Mouse (Mus musculus): ENCODE data around the gene Kbtbd6.
"Not testable (repeated sequence)": the region's sequence is repeated elsewhere in the genome, so short reads cannot be mapped to it uniquely, and the experiment has no call there.

Kbtbd6 gene

DNA sequence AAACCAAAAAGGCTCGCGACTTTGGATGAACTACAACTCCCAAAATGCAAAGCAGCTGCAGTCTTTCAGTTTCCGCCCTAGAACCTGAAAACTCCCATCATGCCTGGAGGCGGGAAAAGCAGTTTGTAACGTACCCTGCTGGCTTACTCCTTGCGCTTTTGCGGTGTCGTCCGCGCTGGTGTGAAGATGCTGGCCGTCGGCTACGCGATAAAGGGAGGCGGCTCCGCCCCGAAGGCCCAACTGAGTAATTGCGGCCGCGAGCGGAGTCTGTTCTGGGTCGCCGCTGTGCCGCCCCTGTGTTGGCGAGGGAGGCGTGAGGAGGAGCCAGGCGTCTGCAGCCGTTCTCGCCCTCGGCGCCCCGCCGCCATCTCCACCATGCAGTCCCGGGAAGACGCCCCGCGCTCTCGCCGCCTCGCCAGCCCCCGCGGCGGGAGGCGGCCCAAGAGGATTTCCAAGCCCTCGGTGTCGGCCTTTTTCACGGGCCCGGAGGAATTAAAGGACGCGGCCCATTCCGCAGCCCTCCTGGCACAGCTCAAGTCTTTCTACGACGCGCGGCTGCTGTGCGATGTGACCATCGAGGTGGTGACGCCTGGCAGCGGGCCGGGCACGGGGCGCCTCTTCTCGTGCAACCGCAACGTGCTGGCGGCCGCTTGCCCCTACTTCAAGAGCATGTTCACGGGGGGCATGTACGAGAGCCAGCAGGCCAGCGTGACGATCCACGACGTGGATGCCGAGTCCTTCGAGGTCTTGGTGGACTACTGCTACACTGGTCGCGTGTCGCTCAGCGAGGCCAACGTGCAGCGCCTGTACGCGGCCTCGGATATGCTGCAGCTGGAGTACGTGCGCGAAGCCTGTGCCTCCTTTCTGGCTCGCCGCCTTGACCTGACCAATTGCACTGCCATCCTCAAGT is at the start of gene Kbtbd6:
Gene Kbtbd6, plus strand, starts transcription at position 155 of the 910 bp plus-strand sequence.
- DNase-seq (ENCODE audit: low spot score in 2 of 2), result peak; percentile 84 to 89

DNA sequence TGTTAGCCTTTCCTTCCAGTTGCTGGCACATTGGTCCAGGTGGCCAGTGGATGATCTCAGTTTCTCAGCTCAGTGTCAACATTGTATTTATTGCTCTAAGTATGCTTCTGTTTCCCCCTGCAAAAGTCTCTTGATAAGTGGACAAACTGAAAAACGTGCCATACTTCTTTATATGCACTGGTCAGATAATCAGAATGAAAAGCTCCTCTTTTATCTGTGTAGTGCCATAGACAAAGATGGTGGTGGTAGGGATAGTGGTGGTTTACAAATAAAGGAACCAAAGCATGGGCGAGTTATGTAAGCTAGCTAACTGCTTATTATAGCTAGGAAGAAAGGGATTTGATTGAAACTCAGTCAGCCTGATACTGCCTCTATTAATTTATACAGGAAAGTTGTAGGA is 44.0 kb upstream of the Kbtbd6 start:
- no peak for DNase-seq (ENCODE audit: low spot score in 2 of 2)

DNA sequence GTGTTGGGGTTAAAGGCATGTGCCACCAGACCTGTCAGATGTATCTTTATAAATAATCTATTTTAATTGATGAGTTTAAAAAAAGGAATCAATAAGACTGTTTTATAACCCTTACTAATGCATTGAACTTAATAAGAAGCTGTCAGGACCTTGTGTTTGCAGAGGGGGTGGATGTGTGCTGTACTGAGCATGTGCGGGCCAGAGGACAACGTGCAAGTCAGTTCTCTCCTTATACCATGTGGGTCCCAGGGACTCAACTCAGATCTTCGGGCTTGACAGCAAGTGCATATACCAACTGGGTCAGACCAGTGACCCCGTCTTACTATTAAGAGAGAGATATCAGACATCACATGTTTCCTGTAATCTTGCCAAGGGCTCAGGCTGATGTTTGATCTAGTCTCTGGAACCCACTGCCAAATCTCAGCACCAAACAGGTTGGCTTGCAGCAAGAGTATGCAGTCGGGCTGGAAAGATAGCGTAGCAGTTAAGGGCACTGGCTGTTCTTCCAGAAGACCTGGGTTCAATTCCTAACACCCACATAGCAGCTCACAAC is 42.3 kb upstream of the Kbtbd6 start:
- no peak for DNase-seq (ENCODE audit: low spot score in 2 of 2)

DNA sequence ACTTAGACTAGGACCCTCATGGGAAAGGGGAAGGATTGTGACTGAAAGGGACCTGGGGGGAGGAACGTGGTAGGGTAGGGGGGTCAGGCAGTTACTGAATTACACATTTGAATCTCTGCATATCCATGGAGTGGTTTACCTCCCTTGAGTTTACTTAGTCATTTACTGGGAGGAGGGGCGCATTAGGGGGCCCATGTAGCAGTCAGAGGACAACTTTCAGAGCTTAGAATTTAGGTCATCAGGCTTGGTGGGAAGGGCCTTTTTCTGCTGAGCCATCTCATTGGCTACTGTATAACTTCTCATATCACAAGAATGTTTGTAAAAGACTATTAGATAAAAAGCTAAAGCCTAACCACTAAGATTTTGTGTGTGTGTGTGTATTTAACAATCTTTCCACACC is 41.0 kb upstream of the Kbtbd6 start:
- DNase-seq (ENCODE audit: low spot score in 2 of 2), result no peak

DNA sequence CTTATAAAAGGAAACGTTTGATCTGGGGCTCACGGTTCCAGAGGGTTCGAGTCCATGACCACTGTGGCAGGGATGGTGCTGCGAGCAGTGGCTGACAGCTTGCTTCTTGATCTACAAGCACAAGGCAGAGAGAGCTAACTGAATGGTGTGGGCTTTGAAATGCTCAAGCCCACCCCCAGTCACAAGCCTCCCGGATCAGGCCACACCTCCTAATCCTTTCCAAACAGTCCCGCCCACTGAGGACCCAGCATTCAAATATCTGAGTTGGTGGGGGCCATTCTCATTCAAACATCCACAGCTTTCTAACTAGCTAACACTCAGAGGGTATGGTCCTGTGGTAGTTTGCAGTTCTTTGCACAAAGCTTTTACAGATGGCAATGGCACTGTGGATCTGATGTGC is 38.5 kb upstream of the Kbtbd6 start:
- DNase-seq (ENCODE audit: low spot score in 2 of 2), result no peak

DNA sequence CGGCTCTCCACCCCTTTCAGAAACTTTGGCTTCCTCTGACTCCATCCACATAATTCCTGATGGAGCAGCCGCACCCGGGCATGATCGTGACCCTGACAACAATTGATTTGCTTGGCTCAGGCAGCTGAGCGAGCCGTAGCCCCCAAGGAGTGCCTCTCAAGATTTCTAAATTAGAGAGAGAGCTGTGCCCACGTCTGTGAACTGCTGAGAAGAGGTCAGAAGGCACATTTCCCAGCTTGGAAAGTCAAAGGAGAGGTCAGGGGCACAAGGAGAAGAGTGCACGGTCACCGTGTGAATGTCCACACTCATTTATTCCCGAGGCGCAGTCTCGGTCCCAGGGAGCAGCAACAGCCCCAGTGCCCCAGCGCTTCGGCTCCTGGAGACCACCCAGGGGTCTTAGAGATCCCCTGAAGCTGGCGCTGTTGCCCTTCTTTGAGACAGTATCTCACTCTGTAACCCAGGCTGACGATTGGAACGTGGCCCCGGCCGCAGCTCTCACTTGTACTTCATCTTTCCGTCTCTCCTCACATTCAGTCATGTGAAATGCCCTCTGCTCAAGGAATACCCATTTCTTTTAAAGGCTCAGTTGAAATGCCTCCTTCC is 31.5 kb upstream of the Kbtbd6 start:
- DNase-seq (ENCODE audit: low spot score in 2 of 2), result no peak

DNA sequence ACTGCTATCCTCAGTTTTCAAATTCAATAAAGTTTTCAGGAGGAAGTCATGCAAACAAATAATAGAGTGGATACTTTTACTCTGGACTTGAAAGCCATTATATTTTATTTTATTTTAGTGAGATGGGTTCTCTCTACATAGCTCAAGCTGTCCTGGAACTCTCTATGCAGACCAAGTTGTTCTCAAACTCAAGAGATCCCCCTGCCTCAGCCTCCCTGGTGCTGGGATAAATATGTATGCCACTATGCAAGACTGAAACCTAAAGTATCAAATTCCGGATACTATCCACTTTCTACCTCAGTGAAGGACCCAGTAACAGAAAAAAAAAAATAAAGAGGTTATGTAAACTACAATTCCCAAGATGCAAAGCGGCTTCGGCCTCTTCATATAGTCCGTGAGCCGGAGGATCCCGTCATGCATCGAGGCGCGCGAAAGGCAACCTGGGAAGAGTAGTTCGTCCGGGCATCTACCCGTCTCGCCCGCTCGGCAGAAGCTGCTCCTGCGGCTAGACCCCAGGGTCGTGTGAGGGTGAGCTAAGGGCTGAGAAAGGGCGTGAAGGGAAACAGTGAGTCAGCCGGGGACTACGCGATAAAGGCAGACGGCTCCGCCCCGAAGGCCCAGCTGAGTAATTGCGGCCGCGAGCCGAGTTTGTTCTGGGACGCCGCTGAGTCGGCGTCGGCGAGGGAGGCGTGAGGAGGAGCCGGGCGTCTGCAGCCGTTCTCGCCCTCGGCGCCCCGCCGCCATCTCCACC is 25.5 kb upstream of the Kbtbd6 start, which contains the start of gene Kbtbd7:
Gene Kbtbd7, plus strand, starts transcription at position 533 of the 751 bp plus-strand sequence.
- DNase-seq (ENCODE audit: low spot score in 2 of 2), result peak; percentile 92 to 96

DNA sequence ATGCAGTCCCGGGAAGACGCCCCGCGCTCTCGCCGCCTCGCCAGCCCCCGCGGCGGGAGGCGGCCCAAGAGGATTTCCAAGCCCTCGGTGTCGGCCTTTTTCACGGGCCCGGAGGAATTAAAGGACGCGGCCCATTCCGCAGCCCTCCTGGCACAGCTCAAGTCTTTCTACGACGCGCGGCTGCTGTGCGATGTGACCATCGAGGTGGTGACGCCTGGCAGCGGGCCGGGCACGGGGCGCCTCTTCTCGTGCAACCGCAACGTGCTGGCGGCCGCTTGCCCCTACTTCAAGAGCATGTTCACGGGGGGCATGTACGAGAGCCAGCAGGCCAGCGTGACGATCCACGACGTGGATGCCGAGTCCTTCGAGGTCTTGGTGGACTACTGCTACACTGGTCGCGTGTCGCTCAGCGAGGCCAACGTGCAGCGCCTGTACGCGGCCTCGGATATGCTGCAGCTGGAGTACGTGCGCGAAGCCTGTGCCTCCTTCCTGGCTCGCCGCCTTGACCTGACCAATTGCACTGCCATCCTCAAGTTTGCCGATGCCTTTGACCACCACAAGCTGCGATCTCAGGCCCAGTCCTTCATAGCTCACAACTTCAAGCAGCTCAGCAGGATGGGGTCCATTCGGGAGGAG is 24.8 kb upstream of the Kbtbd6 start:
- not testable (repeated sequence) for DNase-seq (ENCODE audit: low spot score in 2 of 2)

DNA sequence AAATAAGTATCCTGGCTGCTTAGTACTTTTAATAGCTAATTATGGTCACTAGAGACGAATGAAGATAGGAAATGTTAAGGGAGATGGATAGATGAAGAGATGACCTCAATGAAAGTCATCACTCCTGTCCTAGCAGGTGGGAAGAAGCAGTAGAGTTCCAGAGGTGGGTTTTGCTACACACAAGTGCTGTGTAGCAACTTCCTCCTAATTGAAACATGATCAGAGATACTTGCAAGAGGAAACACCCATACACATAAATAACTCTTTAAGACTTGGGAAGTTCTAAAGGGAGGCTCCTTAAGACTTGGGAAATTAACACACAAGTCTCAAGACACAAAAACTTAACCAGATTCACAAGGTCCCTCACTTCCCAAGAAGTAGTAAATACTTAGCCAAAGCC is 17.6 kb upstream of the Kbtbd6 start:
- no peak for DNase-seq (ENCODE audit: low spot score in 2 of 2)

DNA sequence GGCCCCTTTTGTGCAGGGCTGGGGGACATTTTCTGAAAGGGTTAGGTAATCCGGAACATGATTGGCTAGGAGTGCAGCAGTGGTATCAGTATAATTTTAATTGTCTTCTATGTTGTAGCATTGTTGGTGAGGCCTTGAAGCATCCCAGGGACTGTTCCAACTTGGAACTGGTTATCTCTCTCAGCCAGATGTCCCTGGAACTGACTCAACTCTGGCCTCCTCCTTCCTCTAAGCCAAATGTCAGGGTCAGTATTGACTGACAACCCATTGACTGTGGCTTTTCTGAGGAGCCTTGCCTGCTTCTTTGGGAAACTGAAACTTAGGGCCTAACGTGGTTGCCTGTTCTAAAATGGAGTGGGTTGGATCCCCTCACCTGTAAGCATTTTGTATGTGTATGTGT is 11.0 kb upstream of the Kbtbd6 start:
- peak in 1 of 2 experiments; percentile 30 for DNase-seq (ENCODE audit: low spot score in 2 of 2)

DNA sequence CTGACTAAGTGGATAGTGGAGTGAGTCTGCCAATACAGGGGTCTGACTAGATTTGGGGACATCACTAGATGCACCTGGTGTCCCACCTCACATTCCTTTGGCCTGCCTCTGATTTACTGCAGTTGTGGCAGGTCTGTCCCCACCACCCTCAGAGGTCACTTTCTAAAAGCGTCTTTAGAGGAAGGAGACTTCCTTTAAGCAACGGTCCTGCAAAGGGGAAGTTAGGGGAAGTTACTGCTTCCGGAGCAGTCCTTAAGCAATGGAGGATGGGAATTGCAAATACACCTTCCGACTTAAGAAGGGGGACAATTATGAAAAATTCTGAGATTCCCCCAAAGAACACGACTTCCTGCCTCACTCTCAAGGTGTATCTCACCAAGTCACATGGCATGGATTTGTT is 10.2 kb upstream of the Kbtbd6 start:
- no peak for DNase-seq (ENCODE audit: low spot score in 2 of 2)

DNA sequence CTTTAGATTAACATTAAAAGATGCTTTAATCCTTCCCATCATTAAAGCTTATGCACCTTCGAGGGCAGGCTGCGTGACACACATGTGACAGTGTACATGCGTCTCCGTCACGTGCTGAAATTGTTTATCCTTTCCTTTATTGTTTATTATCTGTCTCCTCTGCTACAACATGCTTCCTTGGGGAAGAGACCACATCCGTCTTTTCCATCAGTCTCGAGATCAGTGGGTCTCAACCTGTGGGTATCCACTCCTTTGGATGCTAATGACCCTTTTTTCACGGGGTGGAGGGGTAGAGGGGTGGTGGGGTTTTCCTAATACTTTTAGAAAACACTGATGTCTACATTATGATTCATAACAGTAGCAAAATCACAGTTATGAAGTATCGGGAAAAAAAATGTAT is 7.0 kb upstream of the Kbtbd6 start:
- no peak for DNase-seq (ENCODE audit: low spot score in 2 of 2)

DNA sequence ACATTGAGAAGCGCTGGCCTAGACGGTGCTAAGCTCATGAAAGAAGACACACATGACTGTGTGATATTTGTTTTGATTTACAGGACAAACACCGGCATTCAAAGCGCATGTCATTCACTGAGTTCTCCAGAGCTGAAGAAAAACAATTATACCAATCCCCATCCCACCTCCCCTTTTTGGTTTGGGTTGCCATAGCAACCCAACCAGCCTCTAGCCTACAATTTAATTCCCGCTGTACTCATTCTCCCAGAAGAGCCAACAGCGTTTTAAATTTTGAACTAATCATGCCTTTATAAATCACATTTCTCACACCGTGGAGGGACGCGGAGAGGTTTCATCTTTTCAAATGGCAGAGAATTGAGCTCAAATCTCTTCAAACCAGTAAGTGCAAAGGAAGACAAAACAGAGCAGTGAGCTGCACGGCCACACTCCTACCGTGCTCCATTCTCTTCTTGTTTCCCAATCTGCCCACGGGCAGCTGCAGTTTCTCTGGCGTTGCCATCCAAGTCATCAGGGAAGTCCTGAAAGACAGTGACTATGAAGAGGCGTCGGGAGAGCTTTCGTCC is 6.5 kb upstream of the Kbtbd6 start:
- DNase-seq (ENCODE audit: low spot score in 2 of 2), result no peak

DNA sequence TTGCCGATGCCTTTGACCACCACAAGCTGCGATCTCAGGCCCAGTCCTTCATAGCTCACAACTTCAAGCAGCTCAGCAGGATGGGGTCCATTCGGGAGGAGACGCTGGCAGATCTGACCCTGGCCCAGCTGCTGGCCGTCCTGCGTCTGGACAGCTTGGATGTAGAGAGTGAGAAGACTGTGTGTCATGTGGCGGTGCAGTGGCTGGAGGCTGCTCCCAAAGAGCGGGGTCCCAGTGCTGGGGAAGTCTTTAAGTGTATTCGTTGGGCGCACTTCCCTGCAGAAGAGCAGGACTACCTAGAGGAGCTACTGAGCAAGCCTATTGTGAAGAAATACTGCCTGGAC is 928 bp downstream of the Kbtbd6 start:
- not testable (repeated sequence) for DNase-seq (ENCODE audit: low spot score in 2 of 2)

DNA sequence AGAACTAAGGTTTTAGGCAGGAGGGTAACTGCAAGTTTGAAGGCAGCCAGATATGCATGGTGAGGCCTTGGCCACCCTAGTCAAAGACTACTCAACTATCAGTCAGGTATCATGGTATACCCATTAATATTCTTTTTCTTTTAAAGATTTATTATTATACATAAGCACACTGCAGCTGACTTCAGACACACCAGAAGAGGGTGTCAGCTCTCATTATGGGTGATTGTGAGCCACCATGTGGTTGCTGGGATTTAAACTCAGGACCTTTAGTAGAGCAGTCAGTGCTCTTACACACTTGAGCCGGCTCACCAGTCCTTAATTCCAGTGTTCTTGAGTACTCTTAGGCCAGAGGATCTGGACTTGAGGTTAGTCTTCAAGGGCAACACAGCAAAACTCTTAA is 8.8 kb downstream of the Kbtbd6 start:
- no peak for DNase-seq (ENCODE audit: low spot score in 2 of 2)

DNA sequence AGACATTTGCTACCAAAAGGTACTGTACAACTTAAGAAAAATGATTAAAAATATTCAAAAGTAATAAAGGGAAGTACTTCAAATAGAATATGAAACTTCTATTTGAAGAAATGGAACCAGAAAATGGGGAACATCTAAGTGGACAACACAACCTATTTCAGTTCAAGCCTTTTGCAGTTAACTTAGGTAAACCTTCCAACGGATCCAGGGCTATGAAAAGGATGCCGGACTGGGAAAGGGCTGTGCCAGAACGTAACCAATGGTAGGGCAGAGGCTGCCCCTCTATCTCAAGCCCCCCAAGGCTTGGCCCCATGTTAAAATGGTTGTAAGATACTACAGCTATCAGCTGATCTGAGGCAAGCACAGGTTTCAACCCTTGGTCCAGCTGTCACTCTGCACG is 9.4 kb downstream of the Kbtbd6 start:
- DNase-seq (ENCODE audit: low spot score in 2 of 2), result no peak

DNA sequence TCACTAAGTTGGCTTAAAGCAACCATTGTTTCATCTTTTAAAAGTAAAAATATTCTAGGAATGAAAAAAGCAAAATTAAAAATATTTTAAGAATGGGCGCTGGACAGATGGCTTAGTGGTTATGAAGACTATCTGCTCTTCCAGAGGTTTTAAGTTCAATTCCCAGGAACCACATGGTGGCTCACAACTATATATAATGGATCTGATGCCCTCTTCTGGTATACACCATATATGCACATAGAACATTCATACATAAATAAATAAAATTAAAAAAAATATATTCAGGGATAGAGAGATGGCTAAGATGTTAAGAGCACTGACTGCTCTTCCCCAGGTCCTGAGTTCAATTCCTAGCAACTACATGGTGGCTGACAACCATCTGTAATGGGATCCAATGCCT is 14.0 kb downstream of the Kbtbd6 start:
- DNase-seq (ENCODE audit: low spot score in 2 of 2), result no peak

DNA sequence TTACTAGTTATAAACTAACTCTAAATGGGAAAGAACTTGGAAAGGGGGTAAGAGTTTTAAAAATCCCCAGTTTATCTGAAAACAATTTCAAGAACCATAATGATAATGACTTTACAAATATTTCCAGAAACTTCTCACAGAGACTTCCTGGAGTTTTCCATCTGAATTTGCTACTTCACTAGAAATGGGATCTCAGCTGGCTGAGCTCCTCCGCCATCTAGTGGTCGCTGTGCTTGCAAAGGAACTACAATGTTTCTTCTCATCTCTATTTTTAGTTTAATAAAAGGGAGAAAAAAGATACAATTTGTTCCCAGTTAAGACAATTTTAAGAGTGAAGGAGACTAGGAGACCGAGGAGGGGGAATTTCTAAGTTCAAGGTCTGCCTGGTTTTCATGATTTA is 16.0 kb downstream of the Kbtbd6 start:
- DNase-seq (ENCODE audit: low spot score in 2 of 2), result peak in 1 of 2 experiments; percentile 73

DNA sequence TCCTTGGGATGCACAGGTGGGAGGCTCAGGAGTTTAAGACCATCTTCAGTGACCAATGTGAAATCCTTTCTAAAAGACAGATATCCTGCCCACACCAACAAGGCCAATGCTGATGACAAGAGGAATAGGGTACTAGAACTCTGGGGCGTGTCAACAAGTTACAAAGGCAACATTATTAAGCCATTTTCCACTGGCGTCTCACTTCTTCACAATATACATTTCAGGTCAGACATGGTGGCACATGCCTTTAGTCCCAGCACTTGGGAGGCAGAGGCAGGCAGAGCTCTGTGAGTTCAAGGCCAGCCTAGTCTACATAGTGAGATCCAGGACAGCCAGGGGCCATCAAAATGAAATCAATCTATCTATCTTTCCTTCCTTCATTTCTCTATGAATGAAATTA is 21.7 kb downstream of the Kbtbd6 start:
- DNase-seq (ENCODE audit: low spot score in 2 of 2), result no peak

DNA sequence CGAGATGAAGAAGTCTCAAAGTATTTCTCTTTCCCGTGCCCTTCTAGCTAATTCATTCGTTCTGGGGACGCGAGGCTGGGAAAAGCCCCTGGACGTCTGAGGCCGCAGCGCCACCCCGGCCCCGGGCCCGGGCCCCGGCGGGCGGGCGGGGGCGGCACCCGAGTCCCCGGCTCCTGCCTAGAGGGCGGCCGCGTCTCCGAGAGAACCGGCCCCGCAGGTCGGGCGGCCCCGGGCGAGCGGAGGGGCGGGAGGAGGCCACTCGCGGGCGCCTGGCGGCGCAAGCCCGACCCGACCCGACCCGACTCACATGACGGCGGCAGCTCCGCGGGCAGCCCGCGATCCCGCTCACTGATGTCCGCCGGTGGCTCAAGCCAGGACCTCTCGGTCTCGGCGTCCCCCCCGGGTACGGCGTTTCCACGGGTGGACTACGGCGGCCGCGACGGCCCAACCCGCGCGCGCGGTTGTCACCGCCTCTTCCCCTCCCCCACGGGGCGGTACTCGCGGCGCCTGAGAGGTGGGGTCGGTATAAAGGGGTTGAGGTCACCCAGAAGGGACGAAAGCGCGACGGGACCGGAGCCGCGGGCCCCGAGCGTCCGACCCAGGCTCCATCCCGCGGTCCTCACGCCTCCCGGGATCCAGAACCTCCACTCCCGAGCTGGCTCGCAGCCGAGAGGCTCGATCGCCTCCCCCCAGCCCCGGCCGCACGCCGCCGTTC is 29.1 kb downstream of the Kbtbd6 start, which contains the start of gene Elf1:
Gene Elf1, plus strand, starts transcription at position 571 of the 715 bp plus-strand sequence.
- peak; percentile 94 to 98 for DNase-seq (ENCODE audit: low spot score in 2 of 2)
